Mouse (Mus musculus): ENCODE measurements around the gene Tmpo. TPM values are rescaled to one million over a fixed set of nuclear protein-coding genes. Genes with fewer than 3 reads are reported as not detected.

Tmpo gene
- polyA plus RNA-seq (2014; fragmentation: Illumina TruSeq; extraction: RNeasy Lipid Tissue Mini Kit (QIAGEN cat#74804); ENCODE audit: low read depth, low replicate concordance), result 149 TPM

GRCm38 (mm10) chr10:91180761-91181460 lies at the start of gene Tmpo:
Tmpo (minus strand) TSS chr10:91181315.

GRCm38 (mm10) chr10:91123828-91124822 lies 57.0 kb downstream of the Tmpo start, which contains the start of gene Slc25a3:
Slc25a3 (minus strand) TSS chr10:91124059.

Other genes starting within 250 kb of the Tmpo start
- gene Apaf1, start 98.5 kb downstream of the Tmpo start, polyA plus RNA-seq (2014; fragmentation: Illumina TruSeq; extraction: RNeasy Lipid Tissue Mini Kit (QIAGEN cat#74804); ENCODE audit: low read depth, low replicate concordance), result 3.8 TPM
- gene Ikbip, start 98.4 kb downstream of the Tmpo start, polyA plus RNA-seq (2014; fragmentation: Illumina TruSeq; extraction: RNeasy Lipid Tissue Mini Kit (QIAGEN cat#74804); ENCODE audit: low read depth, low replicate concordance), result 35.5 TPM
- gene Slc25a3, start 57.3 kb downstream of the Tmpo start, polyA plus RNA-seq (2014; fragmentation: Illumina TruSeq; extraction: RNeasy Lipid Tissue Mini Kit (QIAGEN cat#74804); ENCODE audit: low read depth, low replicate concordance), result 1,448 TPM